Mouse (Mus musculus) MEL (cell line): ENCODE data around the gene Rplp2. TPM values are rescaled to one million over a fixed set of nuclear protein-coding genes. Genes with fewer than 3 reads are reported as not detected.

Experiments used
- DNase-seq: peaks from one replicate; pipeline ENCODE4 v3.0.0; 2011; ENCODE audit warnings: low read depth, low spot score
- H3K27ac ChIP-seq: 2 replicates; pipeline ENCODE4 v1.5.1; 2012; ENCODE audit warnings: low read depth, mild to moderate bottlenecking, control low read depth, low read length, moderate library complexity; ENCODE audit not compliant: control insufficient read depth
- H3K27me3 ChIP-seq, 2 experiments: fragments of 150-350 bp in 1 of 2; sonication (generic) in 1 of 2; 2 replicates each; pipeline ENCODE4 v1.6.1; 2012; ENCODE audit warnings: low read length in 2 of 2, mild to moderate bottlenecking in 2 of 2, improper control_type of control experiment in 1 of 2, moderate library complexity in 1 of 2; ENCODE audit not compliant: insufficient read depth in 2 of 2, control insufficient read depth in 1 of 2
- H3K36me3 ChIP-seq, 2 experiments: 2 replicates each; pipeline ENCODE4 v1.6.1; 2012 to 2014; ENCODE audit warnings: low read length in 2 of 2, improper control_type of control experiment in 1 of 2, inconsistent platforms in 1 of 2, mild to moderate bottlenecking in 1 of 2; ENCODE audit not compliant: insufficient read depth in 2 of 2, control insufficient read depth in 1 of 2
- H3K4me1 ChIP-seq, 2 experiments: fragments of 150-350 bp in 1 of 2; sonication (generic) in 1 of 2; 2 replicates each; pipeline ENCODE4 v1.6.1; 2012; ENCODE audit warnings: low read length in 2 of 2, improper control_type of control experiment in 1 of 2, mild to moderate bottlenecking in 1 of 2; ENCODE audit not compliant: insufficient read depth in 2 of 2, control insufficient read depth in 1 of 2
- H3K4me3 ChIP-seq, 2 experiments: fragments of 150-350 bp in 1 of 2; sonication (generic) in 1 of 2; 2 replicates each; pipeline ENCODE4 v1.5.1; 2012; ENCODE audit warnings: low read depth in 2 of 2, low read length in 2 of 2, mild to moderate bottlenecking in 2 of 2, moderate library complexity in 2 of 2, control low read depth in 1 of 2, improper control_type of control experiment in 1 of 2; ENCODE audit not compliant: control insufficient read depth in 1 of 2, insufficient read depth in 1 of 2
- H3K79me2 ChIP-seq: 2 replicates; pipeline ENCODE4 v1.6.1; 2012; ENCODE audit warnings: mild to moderate bottlenecking, low read length, moderate library complexity; ENCODE audit not compliant: control insufficient read depth, poor library complexity, insufficient read depth
- H3K9ac ChIP-seq: 2 replicates; pipeline ENCODE4 v1.6.1; 2012; ENCODE audit warnings: low read depth, mild to moderate bottlenecking, control low read depth, low read length, moderate library complexity; ENCODE audit not compliant: control insufficient read depth, poor library complexity, severe bottlenecking
- H3K9me3 ChIP-seq: fragments of 150-350 bp; sonication (generic); replicated peaks from 2 replicates; pipeline ENCODE4 v1.6.1; 2012; ENCODE audit warnings: mild to moderate bottlenecking, low read length, improper control_type of control experiment, moderate library complexity; ENCODE audit not compliant: insufficient read depth
- CHD2 ChIP-seq: IDR thresholded peaks from 2 replicates; pipeline ENCODE4 v1.6.1; 2011; ENCODE audit warnings: low read length, improper control_type of control experiment
- CTCF ChIP-seq, 3 experiments: IDR thresholded peaks in 2 of 3; conservative IDR thresholded peaks in 1 of 3; 2 replicates each; pipeline ENCODE4 v1.5.1; 2011 to 2012; ENCODE audit warnings: low read length in 3 of 3, low read depth in 2 of 3, mild to moderate bottlenecking in 2 of 3, improper control_type of control experiment in 1 of 3, inconsistent platforms in 1 of 3, mixed read lengths in 1 of 3, moderate library complexity in 1 of 3; ENCODE audit not compliant: control insufficient read depth in 1 of 3, insufficient read depth in 1 of 3, poor library complexity in 1 of 3, severe bottlenecking in 1 of 3
- E2F4 ChIP-seq: IDR thresholded peaks from 2 replicates; pipeline ENCODE4 v1.6.1; 2011; ENCODE audit warnings: low read depth, low read length, improper control_type of control experiment, borderline replicate concordance
- ELF1 ChIP-seq: IDR thresholded peaks from 2 replicates; pipeline ENCODE4 v1.6.1; 2014; ENCODE audit warnings: low read depth, mild to moderate bottlenecking, inconsistent platforms, low read length, improper control_type of control experiment, moderate library complexity
- EP300 ChIP-seq, 2 experiments: IDR thresholded peaks; 2 replicates each; pipeline ENCODE4 v1.6.1; 2011; ENCODE audit warnings: improper control_type of control experiment in 2 of 2, low read length in 2 of 2, low read depth in 1 of 2, mild to moderate bottlenecking in 1 of 2
- ETS1 ChIP-seq: IDR thresholded peaks from 2 replicates; pipeline ENCODE4 v1.6.1; 2012; ENCODE audit warnings: low read depth, mild to moderate bottlenecking, inconsistent platforms, low read length, improper control_type of control experiment, moderate library complexity
- JUND ChIP-seq: IDR thresholded peaks from 2 replicates; pipeline ENCODE4 v1.6.1; 2011; ENCODE audit warnings: low read depth, mild to moderate bottlenecking, improper control_type of control experiment, low read length
- KAT2A ChIP-seq: conservative IDR thresholded peaks from 2 replicates; pipeline ENCODE4 v1.6.1; 2012; ENCODE audit warnings: low read depth, low read length, improper control_type of control experiment, inconsistent platforms
- MAZ ChIP-seq: IDR thresholded peaks from 2 replicates; pipeline ENCODE4 v1.6.1; 2012; ENCODE audit warnings: low read depth, mild to moderate bottlenecking, inconsistent platforms, low read length, improper control_type of control experiment
- MEF2A ChIP-seq: IDR thresholded peaks from 2 replicates; pipeline ENCODE4 v1.6.1; 2014; ENCODE audit warnings: low read depth, mild to moderate bottlenecking, inconsistent platforms, low read length, improper control_type of control experiment; ENCODE audit not compliant: poor library complexity, insufficient replicate concordance, severe bottlenecking; ENCODE audit errors: extremely low read depth
- NELFE ChIP-seq: IDR thresholded peaks from 2 replicates; pipeline ENCODE4 v1.6.1; 2011; ENCODE audit warnings: low read depth, low read length, improper control_type of control experiment
- POLR2A ChIP-seq, 2 experiments: IDR thresholded peaks; 2 replicates each; pipeline ENCODE4 v1.6.1; 2011 to 2012; ENCODE audit warnings: low read length in 2 of 2, mild to moderate bottlenecking in 2 of 2, control low read depth in 1 of 2, improper control_type of control experiment in 1 of 2, low read depth in 1 of 2, moderate library complexity in 1 of 2; ENCODE audit not compliant: control insufficient read depth in 1 of 2, insufficient read depth in 1 of 2, poor library complexity in 1 of 2
- POLR2AphosphoS2 ChIP-seq: IDR thresholded peaks from 2 replicates; pipeline ENCODE4 v1.6.1; 2011; ENCODE audit warnings: low read length, improper control_type of control experiment
- POLR2AphosphoS5 ChIP-seq: IDR thresholded peaks from 2 replicates; pipeline ENCODE4 v1.6.1; 2012; ENCODE audit warnings: low read depth, borderline replicate concordance, mild to moderate bottlenecking, inconsistent platforms, low read length, moderate library complexity, mixed read lengths
- RCOR1 ChIP-seq: IDR thresholded peaks from 2 replicates; pipeline ENCODE4 v1.6.1; 2012; ENCODE audit warnings: low read depth, mild to moderate bottlenecking, inconsistent platforms, low read length, improper control_type of control experiment
- SIN3A ChIP-seq: IDR thresholded peaks from 2 replicates; pipeline ENCODE4 v1.6.1; 2012; ENCODE audit warnings: low read length, improper control_type of control experiment, inconsistent platforms
- TAL1 ChIP-seq: IDR thresholded peaks from 2 replicates; pipeline ENCODE4 v1.6.1; 2012; ENCODE audit warnings: mild to moderate bottlenecking, inconsistent platforms, low read length, moderate library complexity, mixed read lengths
- ZKSCAN1 ChIP-seq: IDR thresholded peaks from 2 replicates; pipeline ENCODE4 v1.6.1; 2012; ENCODE audit warnings: low read depth, mild to moderate bottlenecking, inconsistent platforms, low read length, improper control_type of control experiment, moderate library complexity
- ZMIZ1 ChIP-seq: IDR thresholded peaks from 2 replicates; pipeline ENCODE4 v1.6.1; 2012; ENCODE audit warnings: low read depth, mild to moderate bottlenecking, inconsistent platforms, low read length, improper control_type of control experiment, moderate library complexity
- polyA plus RNA-seq, 2 experiments: library from polyadenylated mRNA; stranded (reverse) in 1 of 2; unstranded in 1 of 2; fragments of >175 nt in 1 of 2; fragments of >200 nt in 1 of 2; gene quantifications; 2 replicates each; pipeline versions ENCODE4 v1.2.1 to v1.2.4; 2012; ENCODE audit warnings: low replicate concordance in 2 of 2, low read depth in 1 of 2; ENCODE audit not compliant: insufficient read length in 2 of 2, insufficient read depth in 1 of 2, missing spikeins in 1 of 2
- total RNA-seq: library from RNA; depleted of rRNA; stranded (reverse); fragments of 300-350 nt; gene quantifications from 2 replicates; pipeline ENCODE4 v1.2.3, GENCODE M21; 2012

Rplp2 gene
- total and polyA plus RNA-seq, 3 experiments = 3,503 to 3,690 TPM; not detected in 1

- TF ChIP-seq ZKSCAN1 = no peak
- no peak for TF ChIP-seq ELF1
- no peak for TF ChIP-seq KAT2A
- peak; percentile 63 for TF ChIP-seq SIN3A
- TF ChIP-seq MEF2A = no peak
- 0 out of 4 replicates have a peak, but pooled peaks of 1 of the 2 experiments have one; percentile 4 for TF ChIP-seq POLR2A (IDR thresholded peaks at IDR 0.05; ENCODE audit: control insufficient read depth in 1 of 2, insufficient read depth in 1 of 2, low read depth in 1 of 2, low read length in 2 of 2, poor library complexity in 1 of 2)
- TF ChIP-seq RCOR1 = no peak
- no peak for TF ChIP-seq ETS1
- peak; percentile 54; the same call in 1 of the 2 replicates for TF ChIP-seq NELFE
- no peak for TF ChIP-seq ZMIZ1
- peak; percentile 57; the same call in 1 of the 2 replicates for TF ChIP-seq CHD2
- 0 out of 4 replicates have a peak, but pooled peaks of 1 of the 2 experiments have one; percentile 25 for TF ChIP-seq EP300 (IDR thresholded peaks at IDR 0.05; ENCODE audit: low read depth in 1 of 2, low read length in 2 of 2)
- TF ChIP-seq POLR2AphosphoS2 = no peak
- no peak for TF ChIP-seq TAL1
- no peak for TF ChIP-seq POLR2AphosphoS5
- TF ChIP-seq JUND = no peak
Observed at GRCm38 (mm10) chr7:141476226-141476980, 29.2 kb downstream of the Rplp2 start (continued).

GRCm38 (mm10) chr7:141476981-141477370, 29.8 kb downstream of the Rplp2 start:
- Histone ChIP-seq H3K27ac (peak overlapping the region; percentile 71), H3K9ac (peak overlapping the region; percentile 98), H3K4me1 (peaks cover 3 to 22% of the 10 kb centered on the region in 2 experiments; a peak in 3 of 4 replicates)

More at GRCm38 (mm10) chr7:141476981-141477370, 29.8 kb downstream of the Rplp2 start:
- Histone ChIP-seq H3K9me3 (no peaks in the 10 kb centered on the region), H3K79me2 (peaks cover 51% of the 10 kb centered on the region), H3K4me3 (peak overlapping the region; percentile 95), H3K27me3 (no peaks in the 10 kb centered on the region), H3K36me3 (peaks cover 0 to 16% of the 10 kb centered on the region in 2 experiments; a peak in 2 of 4 replicates)
- TF ChIP-seq ETS1 = 0 out of 2 replicates have a peak, but pooled peaks have one; percentile 28
- no peak for TF ChIP-seq ZMIZ1
- TF ChIP-seq CTCF (IDR thresholded peaks at IDR 0.05 in 2 of 3, conservative IDR thresholded peaks at IDR 0.05 in 1 of 3; ENCODE audit: control insufficient read depth in 1 of 3, insufficient read depth in 1 of 3, low read depth in 2 of 3, low read length in 3 of 3, poor library complexity in 1 of 3, severe bottlenecking in 1 of 3) = peak in 2 of 3 experiments; percentile 28 to 37; a peak in 3 of 6 replicates
- TF ChIP-seq MAZ = 0 out of 2 replicates have a peak, but pooled peaks have one; percentile 39
- TF ChIP-seq SIN3A = no peak
- no peak for TF ChIP-seq E2F4
- DNase-seq = peak; percentile 50
